Mouse (Mus musculus) olfactory bulb, adult 2 months (tissue): ENCODE results near the gene Gadd45gip1.

ENCODE experiments used
- CTCF ChIP-seq: fragments of 200-500 bp; IDR thresholded peaks from 2 replicates; pipeline ENCODE4 v1.5.1; 2012; ENCODE audit warnings: low read depth, mild to moderate bottlenecking, low read length, moderate library complexity; ENCODE audit not compliant: insufficient read depth
- POLR2A ChIP-seq: fragments of 200-500 bp; IDR thresholded peaks from 2 replicates; pipeline ENCODE4 v1.6.1; 2012; ENCODE audit warnings: mild to moderate bottlenecking, low read depth, low read length, moderate library complexity; ENCODE audit not compliant: insufficient read depth

DNA sequence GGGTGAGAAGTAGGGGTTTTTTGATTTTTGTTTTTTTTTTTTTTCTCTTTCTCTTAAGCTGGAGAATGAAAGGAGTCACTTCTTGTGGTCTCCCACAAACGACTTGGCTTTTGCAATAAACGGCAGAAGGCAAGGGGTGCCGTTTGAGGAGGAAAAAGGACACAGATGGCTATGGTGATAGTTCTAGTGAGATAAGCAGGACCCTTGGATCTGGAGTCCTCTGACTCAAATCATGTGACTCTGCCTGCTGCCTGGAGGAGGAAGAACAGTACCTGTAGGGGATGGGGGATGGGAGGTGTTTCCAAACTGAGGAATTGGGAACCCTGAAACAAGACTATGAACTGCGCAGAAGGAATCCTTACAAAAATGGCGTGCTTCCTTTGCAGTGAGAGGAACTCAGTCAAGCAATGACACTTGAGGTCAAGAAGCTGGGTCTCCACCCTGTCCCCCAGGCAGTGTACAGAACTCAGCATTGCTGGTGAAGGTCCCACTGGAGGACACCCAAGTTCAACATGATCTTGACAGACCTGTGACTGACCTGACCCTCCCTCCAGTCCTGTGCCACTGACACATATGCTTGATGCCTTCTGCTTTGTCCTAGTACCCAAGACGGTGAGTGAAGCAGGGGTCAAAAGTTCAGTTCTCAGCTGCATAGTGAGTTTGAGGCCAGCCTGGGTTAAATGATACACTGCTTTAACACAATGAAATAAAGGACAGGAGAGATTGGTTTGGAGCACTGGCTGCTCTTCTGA is 16.5 kb downstream of the Gadd45gip1 start:
- no peak for TF ChIP-seq CTCF
- no peak for TF ChIP-seq POLR2A
